Mouse (Mus musculus) forebrain, embryonic 12.5 days (tissue): ENCODE data around the gene Ptpn14. TPM values are rescaled to one million over a fixed set of nuclear protein-coding genes. Genes with fewer than 3 reads are reported as not detected.
A peak's percentile ranks its signal among the peaks of the same experiment; 100 is the strongest.

Experiments used
- ATAC-seq: fragments of 200-750 bp; cut with Nextera tagmentation; 2 replicates; pipeline ENCODE4 v1.8.0; 2017; ENCODE audit warnings: moderate TSS enrichment; ENCODE audit not compliant: low FRiP score
- H3K27ac ChIP-seq: fragments of 300-500 bp; sonication (generic); 2 replicates; pipeline ENCODE4 v1.5.1; 2016; ENCODE audit warnings: mild to moderate bottlenecking
- H3K27me3 ChIP-seq: fragments of 300-500 bp; sonication (generic); 2 replicates; pipeline ENCODE4 v1.6.1; 2016; ENCODE audit warnings: mild to moderate bottlenecking
- H3K36me3 ChIP-seq: fragments of 300-500 bp; sonication (generic); replicated peaks from 2 replicates; pipeline ENCODE4 v1.6.1; 2016; ENCODE audit warnings: mild to moderate bottlenecking
- H3K4me1 ChIP-seq: fragments of 300-500 bp; sonication (generic); 2 replicates; pipeline ENCODE4 v1.6.1; 2016
- H3K4me2 ChIP-seq: fragments of 300-500 bp; sonication (generic); 2 replicates; pipeline ENCODE4 v1.6.1; 2016; ENCODE audit warnings: mild to moderate bottlenecking, moderate library complexity
- H3K4me3 ChIP-seq: fragments of 300-500 bp; sonication (generic); replicated peaks from 2 replicates; pipeline ENCODE4 v1.5.1; 2016; ENCODE audit warnings: mild to moderate bottlenecking
- H3K9ac ChIP-seq: fragments of 300-500 bp; sonication (generic); 2 replicates; pipeline ENCODE4 v1.6.1; 2016; ENCODE audit warnings: mild to moderate bottlenecking
- H3K9me3 ChIP-seq: fragments of 300-500 bp; sonication (generic); 2 replicates; pipeline ENCODE4 v1.6.1; 2016
- WGBS: fragments of 180-500 bp; shearing (Covaris S2); methylation state at CpG from one replicate; pipeline ENCODE4 v1.1.7; 2016; 5-methylcytosine and 5-hydroxymethylcytosine counted together
- polyA plus RNA-seq: library from polyadenylated mRNA; unstranded; fragments of >200 nt; fragmentation: Nextera tagmentation; extraction: Ambion mirVana; gene quantifications from 2 replicates; pipeline ENCODE4 v1.2.1, GENCODE M21; 2016

Ptpn14 gene
- polyA plus RNA-seq, 1 experiment from 2014 or later, result 2.8 TPM

GRCm38 (mm10) chr1:189833351-189833750 is 105.3 kb downstream of the Ptpn14 start:
- Histone ChIP-seq H3K36me3 (no peaks in the 10 kb centered on the region), H3K9me3 (no peaks in the 10 kb centered on the region), H3K4me3 (no peak overlapping the region), H3K4me2 (no peak overlapping the region), H3K27ac (no peak overlapping the region), H3K9ac (no peak overlapping the region), H3K4me1 (peaks cover 10% of the 10 kb centered on the region), H3K27me3 (no peaks in the 10 kb centered on the region)
- no peak for ATAC-seq
- WGBS, result 83% methylated on average over 7 of the region's 7 CpGs

- WGBS, result 61% methylated on average over 13 of the region's 13 CpGs
- Histone ChIP-seq H3K27ac (no peak overlapping the region), H3K4me1 (peaks cover 10% of the 10 kb centered on the region), H3K4me2 (no peak overlapping the region), H3K4me3 (no peak overlapping the region), H3K9me3 (no peaks in the 10 kb centered on the region), H3K36me3 (no peaks in the 10 kb centered on the region), H3K9ac (no peak overlapping the region), H3K27me3 (no peaks in the 10 kb centered on the region)
- no peak for ATAC-seq
Measured at GRCm38 (mm10) chr1:189834166-189834565, 106.1 kb downstream of the Ptpn14 start.

- H3K27me3 ChIP-seq, result no peaks in the 10 kb centered on the region
- no peak overlapping the region for H3K4me3 ChIP-seq
- H3K4me1 ChIP-seq, result no peaks in the 10 kb centered on the region
- H3K9ac ChIP-seq, result no peak overlapping the region
- H3K9me3 ChIP-seq, result no peaks in the 10 kb centered on the region
- H3K27ac ChIP-seq, result no peak overlapping the region
- H3K36me3 ChIP-seq, result peaks cover 4% of the 10 kb centered on the region; the same call in 1 of the 2 replicates
- WGBS, result 88% methylated on average over 2 of the region's 2 CpGs
- ATAC-seq, result no peak
- H3K4me2 ChIP-seq, result no peak overlapping the region
Measured at GRCm38 (mm10) chr1:189846319-189846718, 118.3 kb downstream of the Ptpn14 start.

- no peak for ATAC-seq
- H3K27ac ChIP-seq, result no peak overlapping the region
- no peaks in the 10 kb centered on the region for H3K9me3 ChIP-seq
- 81% methylated on average over 11 of the region's 11 CpGs for WGBS
- peaks cover 4% of the 10 kb centered on the region; the same call in 1 of the 2 replicates for H3K36me3 ChIP-seq
- H3K4me1 ChIP-seq, result no peaks in the 10 kb centered on the region
- no peak overlapping the region for H3K4me3 ChIP-seq
- H3K27me3 ChIP-seq, result no peaks in the 10 kb centered on the region
- H3K4me2 ChIP-seq, result no peak overlapping the region
- H3K9ac ChIP-seq, result no peak overlapping the region
Measured at GRCm38 (mm10) chr1:189849550-189849949, 121.5 kb downstream of the Ptpn14 start.

- 84% methylated on average over 5 of the region's 5 CpGs for WGBS
- H3K36me3 ChIP-seq, result peaks cover 4% of the 10 kb centered on the region; the same call in 1 of the 2 replicates
Measured at GRCm38 (mm10) chr1:189852051-189852450, 124.0 kb downstream of the Ptpn14 start.

GRCm38 (mm10) chr1:189852456-189852855 is 124.4 kb downstream of the Ptpn14 start:
- Histone ChIP-seq H3K27ac (no peak overlapping the region), H3K27me3 (no peaks in the 10 kb centered on the region), H3K9ac (no peak overlapping the region), H3K4me3 (no peak overlapping the region), H3K9me3 (no peaks in the 10 kb centered on the region), H3K4me1 (no peaks in the 10 kb centered on the region), H3K4me2 (no peak overlapping the region), H3K36me3 (peaks cover 4% of the 10 kb centered on the region; the same call in 1 of the 2 replicates)
- 96% methylated on average over 7 of the region's 7 CpGs for WGBS
- no peak for ATAC-seq

More at GRCm38 (mm10) chr1:189852051-189852450, 124.0 kb downstream of the Ptpn14 start:
- H3K9ac ChIP-seq, result no peak overlapping the region
- no peaks in the 10 kb centered on the region for H3K9me3 ChIP-seq
- H3K4me3 ChIP-seq, result no peak overlapping the region
- no peaks in the 10 kb centered on the region for H3K4me1 ChIP-seq
- H3K27me3 ChIP-seq, result no peaks in the 10 kb centered on the region
- ATAC-seq, result no peak
- no peak overlapping the region for H3K4me2 ChIP-seq
- H3K27ac ChIP-seq, result no peak overlapping the region

GRCm38 (mm10) chr1:189854646-189855045 is 126.6 kb downstream of the Ptpn14 start:
- peaks cover 4% of the 10 kb centered on the region; the same call in 1 of the 2 replicates for H3K36me3 ChIP-seq
- WGBS, result 89% methylated on average over 13 of the region's 13 CpGs
- H3K9ac ChIP-seq, result no peak overlapping the region
- H3K4me3 ChIP-seq, result no peak overlapping the region
- no peaks in the 10 kb centered on the region; the same call in 1 of the 2 replicates for H3K4me1 ChIP-seq
- no peak overlapping the region for H3K27ac ChIP-seq
- no peak for ATAC-seq
- no peaks in the 10 kb centered on the region for H3K27me3 ChIP-seq
- H3K9me3 ChIP-seq, result no peaks in the 10 kb centered on the region
- H3K4me2 ChIP-seq, result no peak overlapping the region

GRCm38 (mm10) chr1:189855739-189856138 is 127.7 kb downstream of the Ptpn14 start:
- Histone ChIP-seq H3K4me3 (no peak overlapping the region), H3K27me3 (no peaks in the 10 kb centered on the region), H3K27ac (no peak overlapping the region), H3K4me2 (no peak overlapping the region), H3K9ac (no peak overlapping the region), H3K4me1 (no peaks in the 10 kb centered on the region; the same call in 1 of the 2 replicates), H3K9me3 (no peaks in the 10 kb centered on the region), H3K36me3 (no peaks in the 10 kb centered on the region)
- WGBS, result 95% methylated on average over 5 of the region's 5 CpGs
- no peak for ATAC-seq

- Histone ChIP-seq H3K4me1 (peaks cover 3% of the 10 kb centered on the region; the same call in 1 of the 2 replicates), H3K9ac (no peak overlapping the region), H3K27ac (no peak overlapping the region), H3K36me3 (no peaks in the 10 kb centered on the region), H3K4me3 (no peak overlapping the region), H3K27me3 (no peaks in the 10 kb centered on the region), H3K4me2 (no peak overlapping the region), H3K9me3 (no peaks in the 10 kb centered on the region)
- whole genome bisulfite sequencing, result 85% methylated on average over 6 of the region's 6 CpGs
- ATAC-seq, result no peak
Measured at GRCm38 (mm10) chr1:189858377-189858776, 130.3 kb downstream of the Ptpn14 start.

- H3K9ac ChIP-seq, result no peak overlapping the region
- H3K36me3 ChIP-seq, result no peaks in the 10 kb centered on the region
- no peak overlapping the region for H3K4me2 ChIP-seq
- H3K4me3 ChIP-seq, result no peak overlapping the region
- H3K9me3 ChIP-seq, result no peaks in the 10 kb centered on the region
- H3K27me3 ChIP-seq, result no peaks in the 10 kb centered on the region
- H3K4me1 ChIP-seq, result peaks cover 6% of the 10 kb centered on the region; the same call in 1 of the 2 replicates
- WGBS, result 86% methylated on average over 17 of the region's 17 CpGs
- H3K27ac ChIP-seq, result no peak overlapping the region
- no peak for ATAC-seq
Measured at GRCm38 (mm10) chr1:189860112-189860941, 132.3 kb downstream of the Ptpn14 start.

- H3K4me3 ChIP-seq, result no peak overlapping the region
- peaks cover 6% of the 10 kb centered on the region; the same call in 1 of the 2 replicates for H3K4me1 ChIP-seq
- WGBS, result 77% methylated on average over 12 of the region's 12 CpGs
- no peak overlapping the region for H3K9ac ChIP-seq
- no peak overlapping the region for H3K27ac ChIP-seq
- no peak for ATAC-seq
- no peaks in the 10 kb centered on the region for H3K36me3 ChIP-seq
- H3K27me3 ChIP-seq, result no peaks in the 10 kb centered on the region
- H3K9me3 ChIP-seq, result no peaks in the 10 kb centered on the region
- H3K4me2 ChIP-seq, result no peak overlapping the region
Measured at GRCm38 (mm10) chr1:189860942-189861315, 132.9 kb downstream of the Ptpn14 start.

- no peaks in the 10 kb centered on the region for H3K9me3 ChIP-seq
- H3K27ac ChIP-seq, result no peak overlapping the region
- no peak overlapping the region for H3K4me3 ChIP-seq
- no peak for ATAC-seq
- WGBS, result 91% methylated on average over 3 of the region's 3 CpGs
- H3K27me3 ChIP-seq, result no peaks in the 10 kb centered on the region
- no peak overlapping the region for H3K4me2 ChIP-seq
- H3K36me3 ChIP-seq, result no peaks in the 10 kb centered on the region
- H3K4me1 ChIP-seq, result peaks cover 11% of the 10 kb centered on the region
- H3K9ac ChIP-seq, result no peak overlapping the region
Measured at GRCm38 (mm10) chr1:189863727-189864126, 135.7 kb downstream of the Ptpn14 start.

- no peak overlapping the region for H3K9ac ChIP-seq
- H3K4me3 ChIP-seq, result no peak overlapping the region
- H3K27ac ChIP-seq, result 0 out of 2 replicates have a peak overlapping the region, but pooled peaks have one; percentile 31
- H3K4me1 ChIP-seq, result peaks cover 11% of the 10 kb centered on the region
- no peak for ATAC-seq
- H3K27me3 ChIP-seq, result no peaks in the 10 kb centered on the region
- 70% methylated on average over 9 of the region's 9 CpGs for WGBS
- H3K4me2 ChIP-seq, result no peak overlapping the region
- H3K36me3 ChIP-seq, result no peaks in the 10 kb centered on the region
- H3K9me3 ChIP-seq, result no peaks in the 10 kb centered on the region
Measured at GRCm38 (mm10) chr1:189864301-189864700, 136.2 kb downstream of the Ptpn14 start.
